ENCODE assay signal across 23 mouse cellular contexts in the genomic region with DNA sequence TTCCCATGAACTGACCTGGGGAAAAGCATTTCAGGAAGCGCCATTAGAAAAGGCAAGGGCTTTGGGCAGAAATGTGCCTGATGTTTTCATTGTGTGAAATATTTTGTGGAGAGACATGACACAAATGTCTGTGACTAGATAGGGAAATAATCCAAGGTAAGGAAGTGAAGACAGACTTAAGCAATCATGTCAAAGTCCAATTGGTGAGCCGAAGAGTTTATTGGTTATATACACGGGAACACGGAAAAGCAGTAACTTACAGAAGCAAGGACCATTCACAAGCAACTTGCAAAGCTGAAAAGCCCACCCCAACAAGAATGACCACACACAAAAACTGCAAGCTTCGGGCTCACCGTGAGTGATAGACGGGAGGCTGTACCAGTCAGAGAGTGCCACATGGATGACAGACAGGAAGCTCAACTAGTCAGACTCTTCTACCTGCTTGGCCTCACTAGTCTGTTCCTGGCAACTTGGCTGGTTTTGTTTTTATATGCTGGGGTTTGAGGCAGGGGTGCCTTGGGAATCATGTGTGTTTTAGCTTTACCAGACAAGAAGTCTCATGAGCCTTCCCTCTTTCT.
DNase-seq lines count a peak whose midpoint lies in the region; ATAC-seq and TF ChIP-seq lines count a peak whose summit lies in the region.
"Had no signal": no experiment of that assay in that cellular context is flagged by ENCODE, and none has a peak within 500 bp of the region (broad histone marks: within the 10 kb centered on the region; RNA-seq: fewer than 3 reads in every experiment).

No protein-coding gene starts in this region.

- no peak overlapping the region for H3K4me2 ChIP-seq in liver, postnatal 0 days (ENCODE audit: low read depth, low read length)
- no peak overlapping the region for H3K4me2 ChIP-seq in intestine, embryonic 15.5 days (replicated peaks)
- no peak overlapping the region; the same call in 1 of the 2 replicates for H3K4me2 ChIP-seq in intestine, embryonic 16.5 days (ENCODE audit: low read depth, low read length)
- H3K4me2 ChIP-seq: forebrain, embryonic 13.5 days; heart, embryonic 11.5 days; hindbrain, embryonic 12.5 days; hindbrain, embryonic 15.5 days had no signal

- TF ChIP-seq CTCF in liver, adult 2 months (IDR thresholded peaks at IDR 0.05; ENCODE audit: low read depth, low read length), result no peak
- no peak for TF ChIP-seq CTCF in liver, postnatal 0 days (IDR thresholded peaks at IDR 0.05; ENCODE audit: low read depth)

- H3K27me3 ChIP-seq in liver, adult 2 months (ENCODE audit: control insufficient read depth, insufficient read depth, low read length), result no peaks in the 10 kb centered on the region
- no peaks in the 10 kb centered on the region for H3K27me3 ChIP-seq in liver, postnatal 0 days (ENCODE audit: insufficient read depth, low read length)
- H3K27me3 ChIP-seq in intestine, embryonic 15.5 days (replicated peaks), result no peaks in the 10 kb centered on the region
- no peaks in the 10 kb centered on the region for H3K27me3 ChIP-seq in intestine, embryonic 16.5 days (replicated peaks; ENCODE audit: control insufficient read depth, insufficient read depth, low read length)
- H3K27me3 ChIP-seq: CH12.LX; forebrain, embryonic 13.5 days; hindbrain, embryonic 12.5 days; hindbrain, embryonic 15.5 days; Patski had no signal

- TF ChIP-seq POLR2A in liver, adult 2 months (IDR thresholded peaks at IDR 0.05; ENCODE audit: extremely low read depth, insufficient read depth, low read length), result no peak

- H3K4me3 ChIP-seq in liver, adult 2 months (ENCODE audit: insufficient read depth, low read depth, low read length), result no peak overlapping the region
- H3K4me3 ChIP-seq in liver, postnatal 0 days (ENCODE audit: low read depth, low read length), result no peak overlapping the region
- H3K4me3 ChIP-seq in intestine, embryonic 15.5 days (replicated peaks), result no peak overlapping the region
- H3K4me3 ChIP-seq in intestine, embryonic 16.5 days (ENCODE audit: low read length), result no peak overlapping the region
- H3K4me3 ChIP-seq: forebrain, embryonic 10.5 days; forebrain, embryonic 13.5 days; gastrocnemius, adult 2 months; heart, adult 2 months; hindbrain, embryonic 12.5 days; hindbrain, embryonic 15.5 days had no signal

- H3K9ac ChIP-seq in liver, adult 2 months (ENCODE audit: low read depth, low read length), result no peak overlapping the region
- H3K9ac ChIP-seq in liver, postnatal 0 days (replicated peaks), result no peak overlapping the region
- H3K9ac ChIP-seq in intestine, embryonic 15.5 days, result no peak overlapping the region
- no peak overlapping the region for H3K9ac ChIP-seq in intestine, embryonic 16.5 days (ENCODE audit: low read depth, low read length)
- H3K9ac ChIP-seq: forebrain, embryonic 13.5 days; hindbrain, embryonic 12.5 days; hindbrain, embryonic 15.5 days had no signal

- no peak for ATAC-seq in liver, postnatal 0 days
- ATAC-seq in intestine, embryonic 15.5 days, result 0 out of 2 replicates have a peak, but pooled peaks have one; percentile 47
- ATAC-seq in intestine, embryonic 16.5 days, result peak; percentile 55; the same call in 1 of the 2 replicates
- ATAC-seq: forebrain, embryonic 13.5 days; forebrain, embryonic 16.5 days; Patski had no signal

- H3K79me2 ChIP-seq in liver, adult 2 months (ENCODE audit: control insufficient read depth, insufficient read depth, low read length), result no peaks in the 10 kb centered on the region

- WGBS in liver, adult 2 months, result 77% methylated on average over 7 of the region's 7 CpGs
- 85% methylated on average over 7 of the region's 7 CpGs for WGBS in liver, postnatal 0 days (ENCODE audit: insufficient replicate concordance)
- WGBS in intestine, embryonic 15.5 days, result 72% methylated on average over 7 of the region's 7 CpGs
- WGBS in intestine, embryonic 16.5 days, result 74% methylated on average over 7 of the region's 7 CpGs

- no peak for TF ChIP-seq EP300 in liver, postnatal 0 days (IDR thresholded peaks at IDR 0.05; ENCODE audit: low read depth)

- H3K4me1 ChIP-seq in liver, adult 2 months (ENCODE audit: control insufficient read depth, insufficient read depth, low read length), result no peaks in the 10 kb centered on the region
- no peaks in the 10 kb centered on the region for H3K4me1 ChIP-seq in liver, postnatal 0 days (ENCODE audit: insufficient read depth)
- H3K4me1 ChIP-seq in intestine, embryonic 15.5 days (replicated peaks), result no peaks in the 10 kb centered on the region
- peaks cover 3% of the 10 kb centered on the region for H3K4me1 ChIP-seq in intestine, embryonic 16.5 days (ENCODE audit: control insufficient read depth, insufficient read depth, low read length)
- H3K4me1 ChIP-seq: forebrain, embryonic 10.5 days; forebrain, embryonic 13.5 days; hindbrain, embryonic 12.5 days; hindbrain, embryonic 15.5 days had no signal

- H3K27ac ChIP-seq in liver, adult 2 months (replicated peaks; ENCODE audit: insufficient read depth, low read depth, low read length), result no peak overlapping the region
- H3K27ac ChIP-seq in liver, postnatal 0 days (ENCODE audit: low read depth), result no peak overlapping the region
- no peak overlapping the region for H3K27ac ChIP-seq in intestine, embryonic 15.5 days
- peak overlapping the region; percentile 10; the same call in 1 of the 2 replicates for H3K27ac ChIP-seq in intestine, embryonic 16.5 days (ENCODE audit: low read length)
- H3K27ac ChIP-seq: forebrain, embryonic 10.5 days; forebrain, embryonic 13.5 days; gastrocnemius, adult 2 months; heart, adult 2 months; hindbrain, embryonic 12.5 days; hindbrain, embryonic 15.5 days had no signal

- H3K36me3 ChIP-seq in liver, adult 2 months (ENCODE audit: control insufficient read depth, insufficient read depth, low read length), result no peaks in the 10 kb centered on the region
- no peaks in the 10 kb centered on the region for H3K36me3 ChIP-seq in liver, postnatal 0 days (replicated peaks; ENCODE audit: insufficient read depth, low read length)
- no peaks in the 10 kb centered on the region for H3K36me3 ChIP-seq in intestine, embryonic 15.5 days
- no peaks in the 10 kb centered on the region for H3K36me3 ChIP-seq in intestine, embryonic 16.5 days (ENCODE audit: control insufficient read depth, insufficient read depth, low read length)
- H3K36me3 ChIP-seq: forebrain, embryonic 10.5 days; G1E; hindbrain, embryonic 12.5 days; hindbrain, embryonic 15.5 days had no signal

- no peaks in the 10 kb centered on the region for H3K9me3 ChIP-seq in liver, postnatal 0 days (ENCODE audit: low read length)
- no peaks in the 10 kb centered on the region for H3K9me3 ChIP-seq in intestine, embryonic 15.5 days
- 0 out of 2 replicates have a peak, but pooled peaks cover 3% of the 10 kb centered on the region for H3K9me3 ChIP-seq in intestine, embryonic 16.5 days (ENCODE audit: control insufficient read depth, low read length)
- H3K9me3 ChIP-seq: forebrain, embryonic 10.5 days; forebrain, embryonic 13.5 days; hindbrain, embryonic 12.5 days; hindbrain, embryonic 15.5 days had no signal

- DNase-seq in liver, adult 2 months (ENCODE audit: extremely low read depth, low read depth, low spot score), result peak; percentile 30
- no peak for DNase-seq in liver, postnatal 0 days
- peak; percentile 31 for DNase-seq in yolk sac, embryonic 10.5 days (ENCODE audit: low spot score)
- no peak for DNase-seq in gastrocnemius, postnatal 25 days
- DNase-seq: adrenal gland, postnatal 10 days; adrenal gland, postnatal 36 days; cerebellum, adult 18-20 months; cerebellum, adult 9-10 months; cerebellum, postnatal 14 days; gastrocnemius, adult 2 months; gastrocnemius, postnatal 14 days; heart, adult 2 months had no signal

Comparison
In these comparisons a context has a peak if more than half of its experiments do, and no peak if none do; other contexts are left out.
1. DNase-seq: peak in liver, adult 2 months (single experiment) and yolk sac, embryonic 10.5 days (single experiment); none in liver, postnatal 0 days (single experiment) and gastrocnemius, postnatal 25 days (single experiment).